In the genomic region with DNA sequence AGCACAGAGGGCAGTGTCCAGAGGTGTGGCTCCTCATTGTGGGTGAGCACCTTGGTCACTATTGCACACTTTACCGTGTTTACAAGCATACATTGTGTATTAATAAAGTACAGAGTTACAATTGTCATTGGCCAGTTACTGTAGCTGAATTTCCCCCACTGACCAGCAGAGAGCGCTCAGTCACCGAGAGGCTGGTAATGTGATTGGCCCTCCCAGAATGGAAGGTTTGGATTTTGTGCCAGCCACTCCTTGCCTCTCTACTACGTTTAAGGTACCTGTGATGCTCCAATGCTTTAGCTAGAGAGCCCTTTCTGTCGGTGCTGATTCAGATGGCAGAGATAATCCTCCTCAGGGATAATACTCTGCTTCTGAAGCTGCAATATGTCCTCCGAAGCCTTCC, we compare ENCODE assay signal across 9 mouse cellular contexts. TPM values are rescaled to one million over a fixed set of nuclear protein-coding genes. Genes with fewer than 3 reads are reported as not detected.
DNase-seq lines count a peak whose midpoint lies in the region; ATAC-seq lines count a peak whose summit lies in the region.
"Had no signal": no experiment of that assay in that cellular context is flagged by ENCODE, and none has a peak within 500 bp of the region (broad histone marks: within the 10 kb centered on the region; RNA-seq: fewer than 3 reads in every experiment).

No protein-coding gene starts in this region.

- no peaks in the 10 kb centered on the region for H3K9me3 ChIP-seq in forebrain, embryonic 11.5 days (ENCODE audit: control insufficient read depth, low read length)
- no peaks in the 10 kb centered on the region for H3K9me3 ChIP-seq in forebrain, embryonic 15.5 days
- no peaks in the 10 kb centered on the region for H3K9me3 ChIP-seq in stomach, embryonic 14.5 days (ENCODE audit: control insufficient read depth, low read depth, low read length)

- peaks cover 10% of the 10 kb centered on the region; the same call in 1 of the 2 replicates for H3K4me1 ChIP-seq in forebrain, embryonic 11.5 days (replicated peaks; ENCODE audit: control insufficient read depth, insufficient read depth, low read length)
- peaks cover 8% of the 10 kb centered on the region for H3K4me1 ChIP-seq in forebrain, embryonic 15.5 days
- peaks cover 23% of the 10 kb centered on the region for H3K4me1 ChIP-seq in stomach, embryonic 14.5 days (ENCODE audit: control insufficient read depth, insufficient read depth, low read length)

- H3K36me3 ChIP-seq in forebrain, embryonic 11.5 days (ENCODE audit: control insufficient read depth, insufficient read depth, low read length): no peaks in the 10 kb centered on the region
- H3K36me3 ChIP-seq in forebrain, embryonic 15.5 days: no peaks in the 10 kb centered on the region
- H3K36me3 ChIP-seq in stomach, embryonic 14.5 days (ENCODE audit: control insufficient read depth, insufficient read depth, low read length): no peaks in the 10 kb centered on the region

- H3K4me3 ChIP-seq in forebrain, embryonic 11.5 days (ENCODE audit: low read depth, low read length): no peak overlapping the region
- H3K4me3 ChIP-seq in forebrain, embryonic 15.5 days: no peak overlapping the region
- no peak overlapping the region for H3K4me3 ChIP-seq in stomach, embryonic 14.5 days (ENCODE audit: low read depth, low read length)

- peak; percentile 78 for DNase-seq in forebrain, embryonic 11.5 days (ENCODE audit: low spot score)
- peak; percentile 65 to 66 for DNase-seq in adrenal gland, adult 18-20 months (ENCODE audit: low spot score in 2 of 2)
- peak; percentile 80 for DNase-seq in embryo, embryonic 10 days (ENCODE audit: low spot score)
- peak; percentile 77 to 86 for DNase-seq in heart, postnatal 14 days
- peak; percentile 67 to 70 for DNase-seq in layer of hippocampus, postnatal 36 days
- peak; percentile 59 for DNase-seq in mesoderm, embryonic 11.5 days (ENCODE audit: low read depth, low spot score)

- no peak overlapping the region for H3K4me2 ChIP-seq in forebrain, embryonic 11.5 days (ENCODE audit: low read depth, low read length, severe bottlenecking)
- H3K4me2 ChIP-seq in forebrain, embryonic 15.5 days (replicated peaks): no peak overlapping the region
- no peak overlapping the region for H3K4me2 ChIP-seq in stomach, embryonic 14.5 days (replicated peaks; ENCODE audit: low read depth, low read length)

- ATAC-seq in forebrain, embryonic 11.5 days (replicated peaks; ENCODE audit: low FRiP score): no peak
- ATAC-seq in forebrain, embryonic 15.5 days (replicated peaks): no peak
- ATAC-seq in stomach, embryonic 14.5 days (ENCODE audit: insufficient number of reproducible peaks, insufficient read depth, low FRiP score, low read depth): peak; percentile 42; the same call in 1 of the 2 replicates

- H3K27ac ChIP-seq in forebrain, embryonic 11.5 days (ENCODE audit: low read depth, low read length): no peak overlapping the region
- no peak overlapping the region for H3K27ac ChIP-seq in forebrain, embryonic 15.5 days (replicated peaks)
- H3K27ac ChIP-seq in stomach, embryonic 14.5 days (ENCODE audit: low read length): 0 out of 2 replicates have a peak overlapping the region, but pooled peaks have one; percentile 15
- H3K27ac ChIP-seq: macrophage had no signal

- intact Hi-C loops in heart, postnatal 14 days (cut with DNase I): loop anchor here (1.0 to 5.0 kb wide), 2 partner anchors 193 to 404 kb away; no protein-coding TSS in a partner anchor

- H3K9ac ChIP-seq in forebrain, embryonic 11.5 days (ENCODE audit: low read length): no peak overlapping the region
- H3K9ac ChIP-seq in forebrain, embryonic 15.5 days (replicated peaks): no peak overlapping the region
- no peak overlapping the region for H3K9ac ChIP-seq in stomach, embryonic 14.5 days (replicated peaks; ENCODE audit: low read depth, low read length)

- WGBS in forebrain, embryonic 11.5 days: 20% methylated on average over 6 of the region's 6 CpGs
- 22% methylated on average over 6 of the region's 6 CpGs for WGBS in forebrain, embryonic 15.5 days
- WGBS in stomach, embryonic 14.5 days: 15% methylated on average over 6 of the region's 6 CpGs

- no peaks in the 10 kb centered on the region for H3K27me3 ChIP-seq in forebrain, embryonic 11.5 days (ENCODE audit: control insufficient read depth, insufficient read depth, low read length)
- no peaks in the 10 kb centered on the region for H3K27me3 ChIP-seq in forebrain, embryonic 15.5 days
- H3K27me3 ChIP-seq in stomach, embryonic 14.5 days (ENCODE audit: control insufficient read depth, insufficient read depth, low read length): no peaks in the 10 kb centered on the region

RNA-seq across cellular contexts. Expression of a gene that starts 38.2 kb away (rescaled TPM):
- polyA plus RNA-seq in forebrain, embryonic 11.5 days (2014; fragmentation: Nextera tagmentation; extraction: Ambion mirVana): 52.6 and 53.8 TPM in 2 replicates
- polyA plus RNA-seq in forebrain, embryonic 15.5 days (2015; fragmentation: Nextera tagmentation; extraction: Ambion mirVana): 67.6 and 68.6 TPM in 2 replicates
- total RNA-seq in adrenal gland, adult 18-20 months (2021): 10 to 100 TPM; 30.5 to 35.4 TPM
- total RNA-seq in heart, postnatal 14 days (2021): 10 to 100 TPM; 26.5 to 27.8 TPM
- total RNA-seq in layer of hippocampus, postnatal 36 days (2021): 10 to 100 TPM; 39.3 to 43.9 TPM
- polyA plus RNA-seq in stomach, embryonic 14.5 days (2014; fragmentation: Nextera tagmentation; extraction: Ambion mirVana): 60.4 and 68.5 TPM in 2 replicates

RNA-seq across cellular contexts. Expression of a gene that starts 38.7 kb away (rescaled TPM):
- 0.86 and 1.4 TPM in 2 replicates for polyA plus RNA-seq in forebrain, embryonic 11.5 days (2014; fragmentation: Nextera tagmentation; extraction: Ambion mirVana)
- polyA plus RNA-seq in forebrain, embryonic 15.5 days (2015; fragmentation: Nextera tagmentation; extraction: Ambion mirVana): 2.6 and 4.1 TPM in 2 replicates
- total RNA-seq in adrenal gland, adult 18-20 months (2021): not detected
- under 1 TPM; 0.27 to 0.41 TPM for total RNA-seq in heart, postnatal 14 days (2021)
- total RNA-seq in layer of hippocampus, postnatal 36 days (2021): 1 to 10 TPM; 1.1 to 1.2 TPM
- polyA plus RNA-seq in stomach, embryonic 14.5 days (2014; fragmentation: Nextera tagmentation; extraction: Ambion mirVana): 0.48 and 1.3 TPM in 2 replicates
- polyA plus RNA-seq: macrophage had no signal
